Mouse (Mus musculus): ENCODE measurements around the gene Susd2.

Susd2 gene

DNA sequence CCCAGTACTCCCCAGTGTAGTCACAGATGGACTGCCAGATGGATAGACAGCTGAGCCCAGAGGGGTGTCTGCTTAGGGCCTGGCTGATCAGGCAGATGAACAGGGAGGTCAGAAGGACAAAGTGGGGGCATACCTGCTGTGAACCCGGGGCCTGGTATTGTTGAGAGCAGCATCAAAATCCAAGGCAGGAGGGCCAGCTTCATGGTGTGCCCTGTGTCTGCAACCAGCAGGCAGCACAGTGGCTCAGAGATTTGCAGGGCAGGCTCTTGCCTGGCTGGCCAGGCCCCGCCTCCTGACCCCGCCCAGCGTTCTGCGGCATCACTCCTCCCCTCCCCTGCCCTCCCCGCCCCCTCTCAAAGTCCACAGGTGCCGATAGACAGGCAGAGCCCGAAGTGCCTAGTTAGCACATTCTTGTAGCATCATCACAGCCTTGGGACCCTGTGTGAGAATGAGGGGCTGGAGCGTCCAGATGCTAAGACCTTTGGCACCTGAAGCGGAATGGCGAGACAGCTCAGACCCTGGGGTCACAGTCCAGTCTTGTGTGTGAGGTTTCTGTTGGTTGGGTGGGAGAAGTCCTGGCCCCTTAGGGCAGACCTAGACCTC, at the start of gene Susd2:
Susd2 (minus strand) TSS at position 268 of the 603 bp plus-strand sequence.
- DNase-seq (ENCODE audit: low spot score in 2 of 2), result no peak

DNA sequence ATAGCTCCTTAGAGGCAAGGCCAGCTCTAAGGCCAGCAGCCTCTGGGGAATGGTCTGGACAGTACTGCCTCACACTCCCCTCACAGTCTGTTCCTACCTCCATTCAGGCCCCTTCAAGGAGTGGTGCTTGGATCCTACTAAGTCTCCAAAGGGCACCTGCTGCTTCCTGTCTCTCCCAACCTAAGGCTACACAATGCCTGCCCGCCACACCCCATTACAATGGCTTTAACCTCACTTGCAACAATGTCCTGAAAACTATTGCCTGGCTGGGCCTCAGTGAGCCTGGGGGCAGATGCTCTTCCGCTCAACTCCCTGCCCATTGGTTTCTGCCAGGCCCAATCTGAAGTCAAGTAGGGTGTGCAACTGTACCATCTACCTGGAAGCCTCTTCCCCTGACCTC, 44.8 kb upstream of the Susd2 start:
- no peak for DNase-seq (ENCODE audit: low spot score in 2 of 2)

GRCm38 (mm10) chr10:75686724-75687123, 42.9 kb upstream of the Susd2 start:
- no peak for DNase-seq (ENCODE audit: low spot score in 2 of 2)

DNA sequence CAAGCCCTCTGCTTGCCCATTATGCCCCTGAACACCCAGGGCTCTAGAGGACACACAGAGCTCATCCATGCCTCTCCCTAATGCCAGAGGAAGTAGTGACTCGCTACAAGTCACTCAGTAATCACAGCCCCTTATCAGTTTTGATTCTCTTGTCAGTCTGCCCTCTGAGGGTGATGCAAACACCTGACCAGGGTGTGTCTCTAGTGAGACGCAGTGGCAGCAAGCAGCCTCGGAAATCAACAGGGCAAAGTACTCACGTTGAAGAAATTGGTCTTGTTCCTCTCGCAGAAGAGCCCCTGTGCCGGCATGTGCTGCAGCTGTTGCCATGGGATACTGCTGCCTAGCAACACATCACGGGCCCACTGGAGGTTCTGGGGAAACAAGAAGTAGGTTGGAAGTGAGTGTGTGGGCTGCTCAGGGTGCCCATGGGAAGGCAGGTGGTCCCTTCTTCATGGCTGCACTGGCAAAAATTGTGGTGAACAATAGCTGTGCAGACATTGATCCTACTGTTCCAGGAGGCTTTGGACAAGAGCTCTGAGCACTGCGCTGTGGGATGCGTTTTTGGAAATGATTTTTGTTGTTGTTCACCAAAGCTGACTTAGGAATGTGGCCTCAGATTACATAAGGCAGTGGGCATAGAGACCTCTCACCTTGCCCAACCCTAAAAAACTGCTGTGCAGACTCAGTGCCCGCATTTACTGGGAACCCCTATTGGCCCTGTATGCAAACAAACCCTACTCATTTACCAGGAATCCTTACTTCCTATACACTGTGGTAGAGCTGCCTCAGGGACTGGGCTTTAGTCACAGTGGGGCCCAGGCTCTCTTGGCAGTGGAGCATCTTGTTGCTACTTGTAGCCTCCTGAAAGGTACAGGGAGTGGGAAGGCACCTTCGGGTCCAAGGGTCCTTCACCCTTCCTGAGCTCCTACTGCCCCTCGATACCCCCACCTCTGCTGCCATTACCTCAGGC, 40.5 kb upstream of the Susd2 start:
- peak; percentile 79 to 85 for DNase-seq (ENCODE audit: low spot score in 2 of 2)

GRCm38 (mm10) chr10:75680574-75681001, 36.8 kb upstream of the Susd2 start:
- no peak for DNase-seq (ENCODE audit: low spot score in 2 of 2)

DNA sequence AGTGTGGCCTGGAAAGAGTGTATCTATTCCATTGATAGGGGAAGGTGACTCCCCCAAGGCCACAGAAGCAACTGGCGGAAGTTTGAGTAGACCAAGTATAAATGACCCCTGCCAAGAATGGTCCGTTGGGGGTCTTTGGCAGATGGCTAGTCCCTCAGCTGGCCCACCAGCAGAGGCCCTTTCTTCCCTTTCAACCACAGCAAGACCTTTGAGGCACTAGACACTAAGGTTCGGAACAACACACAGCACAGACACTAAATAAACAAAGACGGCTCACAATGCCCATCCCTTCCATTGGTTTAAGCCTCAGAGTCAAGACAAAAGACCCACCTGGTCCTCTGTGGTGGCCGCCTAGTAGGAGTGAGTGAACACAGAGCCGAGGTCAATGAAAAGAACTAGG, 35.4 kb upstream of the Susd2 start:
- no peak for DNase-seq (ENCODE audit: low spot score in 2 of 2)

- no peak for DNase-seq (ENCODE audit: low spot score in 2 of 2)
These were observed 34.2 kb upstream of the Susd2 start for GRCm38 (mm10) chr10:75677989-75678388.

GRCm38 (mm10) chr10:75677571-75677970, 33.8 kb upstream of the Susd2 start:
- DNase-seq (ENCODE audit: low spot score in 2 of 2), result no peak

DNA sequence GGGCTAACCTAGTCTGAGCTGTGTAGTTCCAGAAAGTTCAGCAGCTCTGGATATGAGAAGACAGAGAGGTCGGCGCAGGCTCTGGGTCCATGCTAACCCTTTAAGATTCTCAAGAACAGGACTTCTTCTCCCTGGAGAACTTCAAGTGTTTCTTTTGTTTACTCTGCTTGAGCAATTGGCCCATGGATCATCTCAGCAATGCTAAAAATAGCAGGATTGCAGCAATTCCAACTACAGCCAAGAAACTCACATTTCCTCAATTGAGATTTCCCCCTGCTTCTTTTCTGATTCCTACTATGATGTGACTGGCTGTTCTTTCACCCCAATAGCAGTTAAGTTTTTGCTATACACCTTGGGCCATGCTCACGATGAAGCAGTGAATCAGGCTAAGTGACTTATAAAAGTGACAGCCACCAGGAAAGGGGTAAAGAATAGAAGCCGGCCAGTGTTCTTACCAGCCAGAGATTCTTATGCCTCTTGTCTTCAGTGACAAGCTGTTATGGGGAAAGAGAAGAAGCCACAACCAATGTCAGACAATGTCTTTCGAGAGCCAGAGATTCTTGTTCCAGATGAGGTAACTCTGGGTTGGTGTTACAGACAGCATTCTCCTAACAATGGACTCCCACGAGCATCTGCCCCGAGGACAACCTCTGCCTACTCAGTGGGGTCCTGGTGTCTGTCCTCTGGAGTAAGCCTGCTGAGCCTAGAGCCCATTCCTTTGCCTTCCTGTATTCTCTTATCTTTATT, 33.2 kb upstream of the Susd2 start:
- no peak for DNase-seq (ENCODE audit: low spot score in 2 of 2)

GRCm38 (mm10) chr10:75676286-75676685, 32.5 kb upstream of the Susd2 start:
- DNase-seq (ENCODE audit: low spot score in 2 of 2), result no peak

DNA sequence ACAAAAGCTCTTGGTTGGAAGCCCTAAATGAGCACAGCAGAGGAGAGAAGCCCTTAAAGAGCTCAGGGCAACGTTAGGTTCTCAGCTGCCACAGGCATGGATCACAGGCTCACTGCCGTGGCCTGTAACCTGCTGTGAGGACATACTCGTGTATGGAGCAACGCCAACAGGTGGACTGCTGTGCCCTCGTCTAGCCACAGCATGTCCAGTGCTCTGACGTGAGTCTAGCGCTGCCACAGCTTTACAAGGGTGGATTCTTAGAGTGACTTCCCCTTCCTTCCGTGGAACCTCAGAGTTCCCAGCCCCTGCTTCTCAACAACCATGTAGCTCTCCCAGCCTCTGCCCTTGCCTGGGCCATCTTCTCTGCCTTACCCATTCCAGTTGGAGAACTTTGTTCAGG, 31.8 kb upstream of the Susd2 start:
- no peak for DNase-seq (ENCODE audit: low spot score in 2 of 2)

- no peak for DNase-seq (ENCODE audit: low spot score in 2 of 2)
These were observed 26.1 kb upstream of the Susd2 start for GRCm38 (mm10) chr10:75669936-75670335.

DNA sequence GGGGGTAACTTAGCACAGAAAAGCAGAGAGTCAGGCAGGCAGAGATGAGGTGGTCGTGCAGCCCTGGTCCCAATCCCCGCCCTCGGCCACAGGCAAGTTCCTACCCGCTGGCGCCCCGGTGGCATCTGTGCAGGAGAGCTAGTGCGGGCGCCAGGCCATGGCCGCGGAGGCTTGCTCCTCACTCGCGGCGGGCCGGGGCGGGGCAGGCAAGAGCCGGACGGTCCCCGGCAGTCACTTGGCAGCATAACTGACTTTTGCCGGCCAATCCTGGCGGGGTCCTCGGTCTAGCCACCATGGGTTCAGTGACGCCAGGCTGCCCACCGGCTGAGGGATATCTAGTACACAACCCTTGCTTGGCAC, 24.1 kb upstream of the Susd2 start:
- DNase-seq (ENCODE audit: low spot score in 2 of 2), result peak in 1 of 2 experiments; percentile 38

DNA sequence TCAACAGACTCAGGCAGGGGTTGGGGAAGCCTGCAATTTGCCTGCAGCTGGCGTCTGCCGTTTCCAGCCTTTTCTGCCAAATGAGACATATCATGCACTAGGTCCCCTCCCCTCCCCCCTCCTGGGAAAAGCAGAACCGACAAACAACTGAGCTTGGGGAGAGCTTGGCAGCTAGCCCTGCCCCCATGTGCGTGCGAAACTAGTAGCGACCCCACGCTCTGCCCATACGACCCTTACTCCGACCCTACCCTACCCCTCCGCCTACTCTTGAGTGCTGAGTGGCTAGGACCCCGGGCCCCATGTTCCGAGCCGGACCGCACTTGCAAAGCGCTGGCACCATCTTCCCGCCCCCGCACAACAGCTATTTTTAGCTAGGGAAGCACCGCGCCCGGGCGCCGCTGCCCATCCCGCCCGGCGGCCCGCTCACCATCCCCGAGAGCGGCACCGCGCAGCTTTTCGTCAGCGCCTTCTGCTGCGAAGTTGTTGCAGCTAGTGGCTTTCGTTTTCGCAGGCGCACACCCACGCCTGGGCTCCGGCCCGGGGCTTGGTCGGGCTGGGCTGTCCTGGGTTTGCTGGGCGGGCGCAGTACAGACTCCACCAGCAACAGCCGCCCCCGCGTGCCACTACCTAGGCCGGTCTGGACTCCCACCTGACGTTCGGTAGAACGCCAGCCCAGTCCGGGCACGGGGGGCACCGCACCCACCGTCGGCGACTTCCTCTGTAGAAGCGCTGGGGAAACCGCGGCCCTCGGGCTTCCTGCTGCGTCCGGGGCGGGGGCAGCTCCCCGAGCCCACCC, 23.5 kb upstream of the Susd2 start:
- peak; percentile 69 to 73 for DNase-seq (ENCODE audit: low spot score in 2 of 2)

- DNase-seq (ENCODE audit: low spot score in 2 of 2), result no peak
These were observed 22.7 kb upstream of the Susd2 start for GRCm38 (mm10) chr10:75666451-75667030.

DNA sequence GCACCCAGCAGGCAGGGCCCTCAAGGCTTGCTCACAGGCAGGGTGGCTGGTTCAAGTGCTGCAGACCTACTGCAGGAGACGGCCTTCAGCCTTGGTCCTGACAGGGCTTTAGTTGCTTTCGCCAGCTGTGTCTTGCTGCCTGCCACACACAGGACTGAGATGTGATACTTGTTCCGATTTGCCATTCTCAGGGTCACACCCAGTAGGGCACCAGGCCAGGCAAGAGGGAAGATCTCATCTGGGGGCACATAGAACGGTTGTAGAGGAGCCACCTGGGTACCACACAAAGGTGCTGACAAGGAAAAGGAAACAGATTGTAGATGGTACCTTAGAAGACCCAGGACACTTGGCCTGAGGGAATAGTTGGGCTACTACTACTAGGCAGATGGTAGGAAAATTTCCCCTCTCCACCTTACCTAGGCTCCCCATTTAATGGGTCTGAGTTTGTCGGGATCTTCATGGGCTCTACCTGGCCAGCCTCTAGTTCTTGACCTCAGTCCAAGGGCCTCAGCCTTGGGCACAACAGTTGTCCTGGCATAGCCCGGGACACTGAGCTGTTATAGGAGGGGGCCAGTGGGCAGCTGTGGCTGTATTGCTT, 21.0 kb upstream of the Susd2 start:
- DNase-seq (ENCODE audit: low spot score in 2 of 2), result no peak

- DNase-seq (ENCODE audit: low spot score in 2 of 2), result no peak
These were observed 18.8 kb upstream of the Susd2 start for GRCm38 (mm10) chr10:75662575-75662974.

- DNase-seq (ENCODE audit: low spot score in 2 of 2), result no peak
These were observed 18.1 kb upstream of the Susd2 start for GRCm38 (mm10) chr10:75661876-75662275.

GRCm38 (mm10) chr10:75661381-75661780, 17.6 kb upstream of the Susd2 start:
- DNase-seq (ENCODE audit: low spot score in 2 of 2), result no peak

GRCm38 (mm10) chr10:75657772-75658171, 14.0 kb upstream of the Susd2 start:
- DNase-seq (ENCODE audit: low spot score in 2 of 2), result no peak

GRCm38 (mm10) chr10:75657165-75657564, 13.4 kb upstream of the Susd2 start:
- DNase-seq (ENCODE audit: low spot score in 2 of 2), result no peak
